Mouse (Mus musculus): ENCODE data around the gene Dgat2. TPM values are rescaled to one million over a fixed set of nuclear protein-coding genes. Genes with fewer than 3 reads are reported as not detected.

Gene Dgat2
- polyA plus RNA-seq, 1 experiment from 2014 or later: 249 TPM

- no peak overlapping the region for H3K4me2 ChIP-seq (ENCODE audit: low read depth, low read length)
- H3K9me3 ChIP-seq (ENCODE audit: low read length): no peaks in the 10 kb centered on the region
- no peaks in the 10 kb centered on the region for H3K36me3 ChIP-seq (replicated peaks; ENCODE audit: insufficient read depth, low read length)
- ATAC-seq (no peak), DNase-seq (no peak)
- no peak overlapping the region for H3K4me3 ChIP-seq (ENCODE audit: low read depth, low read length)
- H3K4me1 ChIP-seq (ENCODE audit: insufficient read depth): peaks cover 37% of the 10 kb centered on the region
- H3K9ac ChIP-seq (replicated peaks): no peak overlapping the region; the same call in 1 of the 2 replicates
- peak overlapping the region; percentile 61 for H3K27ac ChIP-seq (ENCODE audit: low read depth)
- TF ChIP-seq EP300 (IDR thresholded peaks at IDR 0.05; ENCODE audit: low read depth) (no peak), CTCF (IDR thresholded peaks at IDR 0.05; ENCODE audit: low read depth) (no peak)
- no peaks in the 10 kb centered on the region for H3K27me3 ChIP-seq (ENCODE audit: insufficient read depth, low read length)
- 48% methylated on average over 9 of the region's 9 CpGs for WGBS (ENCODE audit: insufficient replicate concordance)
These were observed 17.1 kb upstream of the Dgat2 start for GRCm38 (mm10) chr7:99199451-99200175.

DNA sequence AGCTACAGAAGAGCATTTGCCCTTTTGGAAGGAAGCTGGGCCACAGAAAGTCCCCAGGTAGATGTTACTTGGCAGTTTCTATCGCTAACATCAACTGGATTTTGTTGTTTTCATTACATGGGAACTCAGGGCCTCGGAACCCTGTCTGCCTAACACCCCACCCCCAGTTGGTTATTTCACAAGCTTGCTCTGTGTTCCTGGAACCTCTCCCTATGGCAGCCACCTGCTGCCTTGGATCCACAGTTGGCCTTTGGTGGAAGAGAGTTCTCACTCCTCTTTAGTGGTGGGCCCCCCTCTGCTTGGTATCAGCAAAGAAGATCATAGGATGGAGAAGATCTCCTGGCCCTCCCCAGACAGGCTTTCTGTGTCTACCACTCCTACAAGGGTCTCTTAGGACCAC, 16.3 kb upstream of the Dgat2 start:
- ATAC-seq: peak; percentile 57
- 64% methylated on average over 2 of the region's 2 CpGs for whole genome bisulfite sequencing (ENCODE audit: insufficient replicate concordance)

GRCm38 (mm10) chr7:99194511-99194910, 12.0 kb upstream of the Dgat2 start:
- Histone ChIP-seq H3K4me3 (ENCODE audit: low read depth, low read length) (no peak overlapping the region), H3K36me3 (replicated peaks; ENCODE audit: insufficient read depth, low read length) (no peaks in the 10 kb centered on the region), H3K9me3 (ENCODE audit: low read length) (no peaks in the 10 kb centered on the region), H3K27me3 (ENCODE audit: insufficient read depth, low read length) (no peaks in the 10 kb centered on the region), H3K9ac (replicated peaks) (no peak overlapping the region), H3K27ac (ENCODE audit: low read depth) (0 out of 2 replicates have a peak overlapping the region, but pooled peaks have one; percentile 34), H3K4me1 (ENCODE audit: insufficient read depth) (peaks cover 32% of the 10 kb centered on the region), H3K4me2 (ENCODE audit: low read depth, low read length) (no peak overlapping the region)
- TF ChIP-seq CTCF (IDR thresholded peaks at IDR 0.05; ENCODE audit: low read depth): no peak
- TF ChIP-seq EP300 (IDR thresholded peaks at IDR 0.05; ENCODE audit: low read depth): no peak
- 48% methylated on average over 2 of the region's 2 CpGs for WGBS (ENCODE audit: insufficient replicate concordance)
- DNase-seq (no peak), ATAC-seq (peak; percentile 33; the same call in 1 of the 2 replicates)

More for the DNA sequence above, 16.3 kb upstream of the Dgat2 start:
- Histone ChIP-seq H3K4me3 (ENCODE audit: low read depth, low read length) (no peak overlapping the region), H3K9ac (replicated peaks) (no peak overlapping the region), H3K36me3 (replicated peaks; ENCODE audit: insufficient read depth, low read length) (no peaks in the 10 kb centered on the region), H3K27me3 (ENCODE audit: insufficient read depth, low read length) (no peaks in the 10 kb centered on the region), H3K27ac (ENCODE audit: low read depth) (peak overlapping the region; percentile 20; the same call in 1 of the 2 replicates), H3K4me1 (ENCODE audit: insufficient read depth) (peaks cover 35% of the 10 kb centered on the region), H3K4me2 (ENCODE audit: low read depth, low read length) (no peak overlapping the region), H3K9me3 (ENCODE audit: low read length) (no peaks in the 10 kb centered on the region)
- no peak for DNase-seq
- no peak for TF ChIP-seq CTCF (IDR thresholded peaks at IDR 0.05; ENCODE audit: low read depth)
- no peak for TF ChIP-seq EP300 (IDR thresholded peaks at IDR 0.05; ENCODE audit: low read depth)

GRCm38 (mm10) chr7:99193926-99194325, 11.4 kb upstream of the Dgat2 start:
- H3K36me3 ChIP-seq (replicated peaks; ENCODE audit: insufficient read depth, low read length): no peaks in the 10 kb centered on the region
- 60% methylated on average over 4 of the region's 4 CpGs for WGBS (ENCODE audit: insufficient replicate concordance)
- TF ChIP-seq EP300 (IDR thresholded peaks at IDR 0.05; ENCODE audit: low read depth): no peak
- H3K9me3 ChIP-seq (ENCODE audit: low read length): no peaks in the 10 kb centered on the region
- no peaks in the 10 kb centered on the region for H3K27me3 ChIP-seq (ENCODE audit: insufficient read depth, low read length)
- DNase-seq (no peak), ATAC-seq (no peak)
- 0 out of 2 replicates have a peak overlapping the region, but pooled peaks have one; percentile 34 for H3K27ac ChIP-seq (ENCODE audit: low read depth)
- peaks cover 32% of the 10 kb centered on the region for H3K4me1 ChIP-seq (ENCODE audit: insufficient read depth)
- no peak overlapping the region for H3K4me3 ChIP-seq (ENCODE audit: low read depth, low read length)
- H3K9ac ChIP-seq (replicated peaks): no peak overlapping the region
- no peak overlapping the region for H3K4me2 ChIP-seq (ENCODE audit: low read depth, low read length)

GRCm38 (mm10) chr7:99191411-99191810, 8.9 kb upstream of the Dgat2 start:
- no peaks in the 10 kb centered on the region for H3K9me3 ChIP-seq (ENCODE audit: low read length)
- ATAC-seq: peak; percentile 25; the same call in 1 of the 2 replicates
- no peak overlapping the region for H3K9ac ChIP-seq (replicated peaks)
- no peak overlapping the region for H3K4me3 ChIP-seq (ENCODE audit: low read depth, low read length)
- no peak for TF ChIP-seq EP300 (IDR thresholded peaks at IDR 0.05; ENCODE audit: low read depth)
- TF ChIP-seq CTCF (IDR thresholded peaks at IDR 0.05; ENCODE audit: low read depth): no peak
- no peaks in the 10 kb centered on the region for H3K36me3 ChIP-seq (replicated peaks; ENCODE audit: insufficient read depth, low read length)
- H3K4me2 ChIP-seq (ENCODE audit: low read depth, low read length): no peak overlapping the region
- no peak for DNase-seq
- H3K4me1 ChIP-seq (ENCODE audit: insufficient read depth): peaks cover 51% of the 10 kb centered on the region
- peak overlapping the region; percentile 77 for H3K27ac ChIP-seq (ENCODE audit: low read depth)
- H3K27me3 ChIP-seq (ENCODE audit: insufficient read depth, low read length): no peaks in the 10 kb centered on the region

DNA sequence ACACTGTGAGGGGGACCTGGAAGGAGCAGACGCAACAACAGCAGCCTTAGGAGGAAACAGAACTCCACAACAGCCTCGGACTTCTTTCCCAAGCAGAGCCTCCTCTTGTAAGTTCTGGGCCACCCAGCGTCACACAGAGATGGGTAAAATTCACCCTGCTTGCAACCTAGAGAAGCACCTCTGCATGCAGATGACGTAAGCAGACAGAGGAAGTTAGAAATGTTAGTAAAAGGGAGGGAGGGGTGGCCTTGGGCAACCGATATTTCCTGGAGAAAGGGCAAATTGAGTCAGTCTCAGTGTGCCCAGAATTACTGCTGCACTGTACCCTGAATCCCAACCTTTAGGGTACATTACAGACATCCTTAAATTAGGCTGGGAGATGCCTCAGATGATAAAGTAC, 7.4 kb upstream of the Dgat2 start:
- 35% methylated on average over 5 of the region's 5 CpGs for WGBS (ENCODE audit: insufficient replicate concordance)
- no peak for TF ChIP-seq EP300 (IDR thresholded peaks at IDR 0.05; ENCODE audit: low read depth)
- no peak for TF ChIP-seq CTCF (IDR thresholded peaks at IDR 0.05; ENCODE audit: low read depth)
- DNase-seq (no peak), ATAC-seq (no peak)
- no peaks in the 10 kb centered on the region for H3K36me3 ChIP-seq (replicated peaks; ENCODE audit: insufficient read depth, low read length)
- H3K27ac ChIP-seq (ENCODE audit: low read depth): peak overlapping the region; percentile 76
- H3K4me2 ChIP-seq (ENCODE audit: low read depth, low read length): peak overlapping the region; percentile 20; the same call in 1 of the 2 replicates
- no peak overlapping the region for H3K9ac ChIP-seq (replicated peaks)
- no peak overlapping the region for H3K4me3 ChIP-seq (ENCODE audit: low read depth, low read length)
- H3K9me3 ChIP-seq (ENCODE audit: low read length): no peaks in the 10 kb centered on the region
- no peaks in the 10 kb centered on the region for H3K27me3 ChIP-seq (ENCODE audit: insufficient read depth, low read length)
- peaks cover 47% of the 10 kb centered on the region for H3K4me1 ChIP-seq (ENCODE audit: insufficient read depth)
